Mouse (Mus musculus) heart, postnatal 14 days (tissue): ENCODE measurements around the gene Avl9. TPM values are rescaled to one million over a fixed set of nuclear protein-coding genes. Genes with fewer than 3 reads are reported as not detected.

Source experiments
- DNase-seq, 2 experiments: peaks; one replicate each; pipeline ENCODE4 v3.0.0; 2021 to 2022
- intact Hi-C: fragments of 180-260 bp; cut with DNase I; formaldehyde crosslinking; loops from one replicate; pipeline ENCODE4 v1.15.1; 2025
- total RNA-seq, 2 experiments: library from RNA; stranded (reverse); gene quantifications; 2 replicates each; pipeline ENCODE4 v1.2.3; 2021

The Avl9 gene
- total RNA-seq, 2 experiments from 2014 or later, result 7.5 to 8.7 TPM

DNA sequence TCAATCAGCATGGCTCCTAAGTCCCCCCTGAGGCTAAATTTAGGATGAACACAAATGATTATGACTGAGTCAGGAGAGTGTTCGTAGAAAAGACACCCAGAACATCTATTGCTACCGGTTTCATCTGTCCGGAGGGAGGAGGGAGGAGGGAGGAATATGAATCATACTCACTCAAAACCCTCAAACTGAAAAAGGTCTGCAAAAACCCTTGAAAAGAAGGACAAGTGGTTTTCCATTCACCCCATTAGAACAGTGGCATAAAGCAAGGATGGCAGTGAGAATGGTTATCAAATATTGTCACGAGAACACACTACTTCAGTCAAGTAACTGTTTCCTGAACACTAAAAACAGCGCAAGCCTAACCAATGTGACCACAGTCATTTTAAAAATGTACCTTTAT, 70.4 kb downstream of the Avl9 start:
- no peak for DNase-seq
- intact Hi-C loops, result no loop called here

DNA sequence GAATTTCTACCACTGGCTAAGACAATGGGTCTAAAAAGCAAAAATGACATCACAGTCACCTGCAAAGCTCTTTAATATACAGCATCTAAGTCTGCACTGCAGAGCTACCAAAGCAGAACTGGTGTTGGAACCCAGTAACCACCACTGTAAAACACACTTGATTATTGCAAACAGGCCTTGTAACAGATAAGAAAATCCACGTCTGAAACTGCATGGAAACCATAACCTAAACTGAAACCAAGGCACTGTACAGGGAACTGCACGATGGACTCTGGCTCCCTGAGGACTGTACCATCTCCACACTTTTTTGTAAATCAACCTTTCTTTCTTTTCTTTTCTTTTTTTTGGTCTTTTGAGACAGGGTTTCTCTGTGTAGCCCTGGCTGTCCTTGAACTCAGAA, 73.0 kb downstream of the Avl9 start:
- intact Hi-C loops, result no loop called here
- DNase-seq, result no peak

DNA sequence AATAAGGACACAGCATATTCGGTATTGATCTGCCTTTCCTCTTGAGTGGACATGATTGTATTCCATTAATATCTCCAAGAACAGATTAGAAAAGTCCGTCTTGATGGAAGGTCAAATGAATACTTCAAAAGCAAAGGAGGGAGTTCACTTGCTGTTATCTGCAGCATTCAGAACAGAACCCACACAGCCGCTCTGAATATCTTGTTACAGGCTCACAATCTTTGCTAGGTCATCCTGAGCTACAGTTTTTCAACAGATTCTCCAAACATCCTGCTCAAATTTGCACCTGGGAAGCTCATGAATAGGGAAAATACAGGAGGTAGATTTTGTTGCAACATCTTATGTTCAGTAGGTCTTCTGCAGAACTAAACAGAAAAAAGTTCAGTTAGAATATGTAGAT, 74.6 kb downstream of the Avl9 start:
- no peak for DNase-seq
- intact Hi-C loops, result no loop called here

DNA sequence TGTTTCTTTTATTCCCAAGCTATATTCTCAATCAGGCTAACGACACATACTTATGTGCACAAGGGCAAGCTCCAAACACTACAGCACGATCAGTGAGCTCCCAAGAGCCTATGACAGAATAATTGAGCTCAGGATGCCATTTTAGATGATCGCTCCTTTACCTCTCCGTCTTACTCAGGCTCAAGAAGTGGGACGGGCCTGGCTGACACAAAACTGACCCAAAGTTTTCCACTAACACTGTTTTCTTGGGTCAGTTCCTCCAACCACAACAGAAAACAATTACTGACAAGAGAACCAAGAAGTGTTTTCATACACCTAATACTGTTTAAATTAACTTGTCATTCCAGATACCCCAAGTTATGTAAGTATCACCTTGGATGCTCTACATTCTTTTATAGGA, 80.1 kb downstream of the Avl9 start:
- no peak for DNase-seq
- intact Hi-C loops, result loop anchor here (5.0 kb wide), 1 partner anchor 78 kb away; no protein-coding TSS in a partner anchor

DNA sequence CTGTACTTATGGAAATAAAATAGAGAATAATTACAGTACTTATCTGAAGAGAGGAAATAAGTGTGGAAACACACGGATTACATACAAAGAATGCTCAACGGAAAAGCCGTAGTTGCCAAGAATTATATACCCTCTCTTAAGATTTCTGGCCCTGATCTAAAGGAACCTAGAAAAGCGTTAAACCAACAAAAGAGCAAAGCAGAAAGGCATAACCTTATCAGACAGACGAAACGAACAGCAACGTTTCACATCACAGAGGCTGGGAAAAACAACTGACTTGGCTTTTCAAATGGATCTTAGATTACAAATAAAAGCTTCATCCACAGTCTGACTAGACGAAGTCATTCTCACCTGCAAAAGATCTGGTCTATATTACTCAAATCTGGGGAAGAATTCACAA, 81.5 kb downstream of the Avl9 start:
- no peak for DNase-seq
- intact Hi-C loops, result loop anchor here (5.0 kb wide), 1 partner anchor 79 kb away; no protein-coding TSS in a partner anchor

DNA sequence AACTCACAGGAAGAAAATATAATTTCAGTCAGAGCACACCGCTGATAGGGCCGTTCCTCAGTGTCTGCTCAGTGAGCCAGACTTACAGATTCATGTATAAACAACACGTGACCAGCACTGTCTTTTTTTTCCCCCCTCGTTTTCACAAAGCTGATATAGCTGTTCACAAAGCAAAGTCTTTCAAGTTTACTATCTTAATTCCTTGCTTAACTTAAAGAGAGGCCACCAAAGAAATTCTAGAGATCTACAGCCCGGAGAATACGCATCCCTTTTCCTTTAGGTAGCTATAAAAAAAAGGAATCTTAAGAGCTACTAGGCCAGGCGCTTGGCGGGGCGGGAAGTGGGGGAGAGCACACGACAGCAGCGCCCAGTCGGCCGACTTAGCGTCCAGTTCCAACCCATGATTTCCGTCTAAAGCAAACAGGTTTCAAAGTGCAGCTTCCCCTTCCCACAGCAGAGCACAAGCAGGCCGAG, 82.0 kb downstream of the Avl9 start:
- intact Hi-C loops, result loop anchor here (5.0 kb wide), 1 partner anchor 79 kb away; no protein-coding TSS in a partner anchor
- DNase-seq, result peak; percentile 47 to 51

DNA sequence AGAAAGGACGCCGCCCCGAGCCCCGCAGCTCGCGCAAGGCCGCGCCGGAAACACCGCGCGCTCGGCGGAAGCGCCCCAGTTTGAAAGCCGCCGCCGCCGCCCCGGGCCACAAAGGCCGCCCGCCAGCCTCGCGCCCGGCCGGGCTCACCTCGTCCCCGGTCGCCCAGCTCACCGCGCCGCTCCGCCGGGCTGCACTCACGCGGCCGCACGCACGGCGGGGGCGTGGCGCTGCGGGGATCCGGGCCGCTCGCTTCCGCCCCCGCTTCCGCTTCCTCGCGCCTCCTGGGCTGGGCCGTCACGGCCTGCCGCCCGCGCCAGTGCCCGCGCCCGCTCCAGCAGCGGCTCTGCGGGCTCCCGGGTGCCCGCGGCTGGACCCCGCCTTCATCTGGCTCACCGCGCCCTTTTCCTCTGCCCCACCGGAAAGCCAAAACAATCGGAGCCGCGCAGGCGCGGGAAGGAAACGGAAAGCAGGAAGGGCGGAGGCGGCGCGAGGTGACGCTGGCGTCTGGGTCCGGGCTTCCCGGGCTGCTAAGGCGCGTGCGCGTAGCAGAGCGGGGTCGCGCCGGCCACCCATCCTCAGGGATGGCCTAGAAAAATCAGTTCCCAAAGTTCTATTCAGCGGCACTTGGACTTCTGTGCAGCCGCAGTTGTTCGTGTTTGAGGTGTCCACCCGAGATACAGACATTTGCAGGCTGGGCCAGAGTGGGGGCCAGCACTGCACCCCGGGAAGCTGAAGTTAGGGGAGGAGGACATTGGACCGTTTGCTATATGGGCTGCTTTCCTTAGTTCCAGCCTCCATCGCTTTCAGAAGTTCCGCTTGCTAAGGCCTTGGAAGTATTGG, 82.8 kb downstream of the Avl9 start, which contains the start of gene Kbtbd2:
Gene Kbtbd2 (minus strand): TSS at position 503 of the 841 bp plus-strand sequence.
- intact Hi-C loops, result loop anchor here (5.0 kb wide), 1 partner anchor 80 kb away; no protein-coding TSS in a partner anchor
- DNase-seq, result peak; percentile 94 to 96

DNA sequence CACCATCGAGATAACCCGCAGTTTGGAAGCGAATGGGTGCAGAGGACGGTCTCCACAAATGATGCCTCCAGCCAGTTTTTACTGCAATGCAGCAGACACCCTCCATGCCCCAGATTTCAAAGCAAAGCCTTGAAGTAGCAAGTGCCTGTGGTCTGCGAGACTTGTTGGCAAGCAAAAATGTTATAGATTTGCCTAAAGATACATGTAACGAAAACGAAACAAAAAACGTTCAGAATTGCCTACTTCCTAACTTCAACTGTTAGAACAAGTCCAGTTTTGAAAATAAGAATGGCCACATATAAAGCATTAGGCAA, 83.4 kb downstream of the Avl9 start:
- no peak for DNase-seq
- intact Hi-C loops, result loop anchor here (5.0 kb wide), 1 partner anchor 81 kb away; no protein-coding TSS in a partner anchor

DNA sequence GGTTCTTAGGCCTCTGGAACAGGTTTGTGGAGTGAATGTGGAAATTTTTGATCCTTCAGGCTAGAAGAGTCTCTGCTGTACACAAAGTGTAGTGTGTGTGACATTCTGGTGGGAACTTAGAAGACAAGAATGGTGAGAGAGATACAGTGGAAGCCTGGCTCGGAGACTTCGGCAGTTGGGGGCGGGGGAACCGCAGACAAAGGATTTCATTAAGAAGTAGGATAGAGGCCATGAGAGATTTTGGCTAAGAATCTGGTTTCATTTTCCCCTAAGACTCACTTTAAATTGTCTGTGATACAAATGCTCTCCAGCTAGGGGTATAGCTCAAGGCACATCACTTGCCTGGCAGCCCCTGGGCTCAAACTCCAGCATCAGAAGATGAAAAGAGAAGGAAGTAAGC, 90.3 kb downstream of the Avl9 start:
- DNase-seq, result no peak
- intact Hi-C loops, result loop anchor here (5.0 kb wide), 1 partner anchor 262 kb away; the partner anchor contains the start of gene Vmn1r9

DNA sequence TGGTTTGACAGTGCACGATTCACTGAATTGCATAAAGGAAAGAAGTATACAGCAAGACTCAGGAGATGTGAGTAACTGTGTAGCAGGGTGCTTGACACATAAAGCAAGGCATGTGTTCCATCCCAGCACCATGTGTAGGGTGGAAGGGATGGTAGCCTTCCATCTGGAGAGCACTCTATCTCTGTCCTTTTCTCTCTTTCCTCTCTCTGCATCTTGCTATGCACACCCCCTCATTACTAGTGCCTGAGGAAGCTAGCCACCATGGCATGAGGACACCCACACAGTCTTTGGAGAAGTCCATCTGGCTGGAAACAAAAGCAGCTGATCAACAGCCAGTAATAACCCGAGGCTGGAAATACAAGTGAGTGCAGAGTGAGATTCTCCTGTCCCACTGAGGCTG, 91.5 kb downstream of the Avl9 start:
- intact Hi-C loops, result loop anchor here (5.0 kb wide), 1 partner anchor 261 kb away; the partner anchor contains the start of gene Vmn1r9
- DNase-seq, result no peak

DNA sequence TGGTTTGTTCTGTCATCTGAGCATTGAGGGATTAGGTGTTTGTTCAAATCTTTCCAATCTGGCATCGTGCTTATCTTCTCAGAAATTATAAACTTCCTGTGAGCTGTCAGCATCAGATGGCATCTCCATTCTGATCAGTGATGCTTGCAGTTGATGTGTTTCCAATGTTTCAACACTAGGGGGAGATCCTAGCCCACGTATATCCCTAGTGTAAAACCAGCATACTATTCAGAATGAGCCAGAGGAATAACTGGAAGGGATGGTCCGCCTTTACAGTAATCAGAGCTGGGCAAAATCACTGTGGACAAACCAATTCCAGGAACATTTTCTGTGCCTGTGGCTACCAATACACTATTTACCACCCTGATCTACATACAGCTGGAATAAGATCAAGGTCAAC, 94.0 kb downstream of the Avl9 start:
- peak; percentile 17 to 53 for DNase-seq
- intact Hi-C loops, result loop anchor here (1.0 to 5.0 kb wide), 3 partner anchors 101 to 762 kb away; partner anchors contain the start of gene Vmn1r9

Other genes with a start within 250 kb of the Avl9 start
- gene Pde1c, start 145.8 kb upstream of the Avl9 start, total RNA-seq, result 10 to 100 TPM; 85.3 to 86.9 TPM
- 10 to 100 TPM; 14.4 to 15.8 TPM for gene Lsm5, start 10.2 kb upstream of the Avl9 start, total RNA-seq
- gene Kbtbd2, start 82.9 kb downstream of the Avl9 start, total RNA-seq, result 10 to 100 TPM; 30.4 to 35.4 TPM
- gene Fkbp9, start 117.2 kb downstream of the Avl9 start, total RNA-seq, result 10 to 100 TPM; 92.1 to 95.0 TPM
- gene Nt5c3, start 209.0 kb downstream of the Avl9 start, total RNA-seq, result 10 to 100 TPM; 69.8 to 74.9 TPM
- under 1 TPM; 0.10 to 0.12 TPM for gene Vmn1r4, start 209.1 kb downstream of the Avl9 start, total RNA-seq